Mouse (Mus musculus) CH12.LX (cell line): ENCODE data around the gene Col15a1. TPM values are rescaled to one million over a fixed set of nuclear protein-coding genes. Genes with fewer than 3 reads are reported as not detected.

Source experiments
- DNase-seq: peaks from one replicate; pipeline ENCODE4 v3.0.0-alpha.2; 2013; ENCODE audit errors: extremely low read depth
- H3K27ac ChIP-seq: 2 replicates; pipeline ENCODE4 v1.5.1; 2012; ENCODE audit warnings: low read depth, mild to moderate bottlenecking, control low read depth, moderate library complexity; ENCODE audit not compliant: insufficient read depth
- H3K27me3 ChIP-seq: replicated peaks from 2 replicates; pipeline ENCODE3; 2012; ENCODE audit warnings: inconsistent platforms
- H3K36me3 ChIP-seq, 2 experiments: replicated peaks in 1 of 2; 2 replicates each; pipeline versions ENCODE3 to v1.6.1; 2012; ENCODE audit warnings: inconsistent platforms in 1 of 2, low read length in 1 of 2, mild to moderate bottlenecking in 1 of 2, mixed read lengths in 1 of 2, moderate library complexity in 1 of 2; ENCODE audit not compliant: control insufficient read depth in 1 of 2, insufficient read depth in 1 of 2
- H3K4me1 ChIP-seq, 2 experiments: 2 replicates each; pipeline ENCODE4 v1.6.1; 2012; ENCODE audit warnings: inconsistent platforms in 1 of 2, moderate library complexity in 1 of 2; ENCODE audit not compliant: insufficient read depth in 2 of 2, control insufficient read depth in 1 of 2
- H3K4me2 ChIP-seq: 2 replicates; pipeline ENCODE4 v1.6.1; 2012; ENCODE audit warnings: low read depth, mild to moderate bottlenecking, control low read depth; ENCODE audit not compliant: poor library complexity, insufficient read depth, severe bottlenecking
- H3K4me3 ChIP-seq, 3 experiments: fragments of 150-350 bp in 1 of 3; sonication (generic) in 1 of 3; replicated peaks in 1 of 3; 2 replicates each; pipeline versions ENCODE3 to v1.5.1; 2011 to 2012; ENCODE audit warnings: low read depth in 2 of 3, low read length in 2 of 3, mild to moderate bottlenecking in 2 of 3, moderate library complexity in 2 of 3, control low read depth in 1 of 3, improper control_type of control experiment in 1 of 3, inconsistent platforms in 1 of 3, mixed read lengths in 1 of 3; ENCODE audit not compliant: poor library complexity in 1 of 3
- H3K79me2 ChIP-seq: replicated peaks from 2 replicates; pipeline ENCODE4 v1.6.1; 2012; ENCODE audit warnings: mild to moderate bottlenecking, moderate library complexity; ENCODE audit not compliant: control insufficient read depth, poor library complexity, insufficient read depth, severe bottlenecking; ENCODE audit errors: extremely low read depth
- H3K9ac ChIP-seq: 2 replicates; pipeline ENCODE4 v1.6.1; 2012; ENCODE audit warnings: low read depth, mild to moderate bottlenecking, control low read depth, moderate library complexity; ENCODE audit not compliant: insufficient read depth
- H3K9me3 ChIP-seq: replicated peaks from 2 replicates; pipeline ENCODE3; 2012; ENCODE audit warnings: low read length, inconsistent platforms, mixed read lengths
- BHLHE40 ChIP-seq: IDR thresholded peaks from 2 replicates; pipeline ENCODE4 v1.6.1; 2011; ENCODE audit warnings: mild to moderate bottlenecking, low read depth, low read length, improper control_type of control experiment
- CTCF ChIP-seq, 2 experiments: IDR thresholded peaks in 1 of 2; conservative IDR thresholded peaks in 1 of 2; 2 replicates each; pipeline ENCODE4 v1.5.1; 2011 to 2012; ENCODE audit warnings: low read depth in 2 of 2, low read length in 2 of 2, improper control_type of control experiment in 1 of 2, inconsistent platforms in 1 of 2, mild to moderate bottlenecking in 1 of 2, moderate library complexity in 1 of 2
- E2F4 ChIP-seq: IDR thresholded peaks from 2 replicates; pipeline ENCODE4 v1.6.1; 2011; ENCODE audit warnings: low read depth, low read length, improper control_type of control experiment; ENCODE audit not compliant: insufficient replicate concordance
- ELF1 ChIP-seq: IDR thresholded peaks from 2 replicates; pipeline ENCODE4 v1.6.1; 2014; ENCODE audit warnings: low read depth, mild to moderate bottlenecking, inconsistent platforms, low read length, improper control_type of control experiment
- EP300 ChIP-seq: IDR thresholded peaks from 2 replicates; pipeline ENCODE4 v1.6.1; 2011; ENCODE audit warnings: low read length, improper control_type of control experiment
- KAT2A ChIP-seq: IDR thresholded peaks from 2 replicates; pipeline ENCODE4 v1.6.1; 2012; ENCODE audit warnings: low read length, improper control_type of control experiment, inconsistent platforms; ENCODE audit not compliant: insufficient replicate concordance
- MYC ChIP-seq: IDR thresholded peaks from 2 replicates; pipeline ENCODE4 v1.6.1; 2011; ENCODE audit warnings: low read depth, mild to moderate bottlenecking, improper control_type of control experiment, low read length
- PAX5 ChIP-seq: IDR thresholded peaks from 2 replicates; pipeline ENCODE4 v1.6.1; 2012; ENCODE audit warnings: low read length, inconsistent platforms, mixed read lengths
- RAD21 ChIP-seq: IDR thresholded peaks from 2 replicates; pipeline ENCODE4 v1.6.1; 2011; ENCODE audit warnings: low read depth, mild to moderate bottlenecking, low read length, improper control_type of control experiment, moderate library complexity
- RCOR1 ChIP-seq: conservative IDR thresholded peaks from 2 replicates; pipeline ENCODE4 v1.6.1; 2012; ENCODE audit warnings: low read depth, mild to moderate bottlenecking, inconsistent platforms, low read length, improper control_type of control experiment
- SMC3 ChIP-seq: IDR thresholded peaks from 2 replicates; pipeline ENCODE4 v1.6.1; 2011; ENCODE audit warnings: low read depth, low read length, improper control_type of control experiment
- TBP ChIP-seq: conservative IDR thresholded peaks from 2 replicates; pipeline ENCODE4 v1.6.1; 2011; ENCODE audit warnings: low read depth, low read length, improper control_type of control experiment
- TCF12 ChIP-seq: IDR thresholded peaks from 2 replicates; pipeline ENCODE4 v1.6.1; 2014; ENCODE audit warnings: low read depth, mild to moderate bottlenecking, inconsistent platforms, low read length, improper control_type of control experiment
- UBTF ChIP-seq: IDR thresholded peaks from 2 replicates; pipeline ENCODE4 v1.6.1; 2012; ENCODE audit warnings: low read depth, mild to moderate bottlenecking, inconsistent platforms, low read length, improper control_type of control experiment, moderate library complexity
- USF1 ChIP-seq: IDR thresholded peaks from 2 replicates; pipeline ENCODE4 v1.6.1; 2014; ENCODE audit warnings: low read depth, mild to moderate bottlenecking, inconsistent platforms, low read length, improper control_type of control experiment
- USF2 ChIP-seq: conservative IDR thresholded peaks from 2 replicates; pipeline ENCODE4 v1.6.1; 2011; ENCODE audit warnings: low read depth, low read length, improper control_type of control experiment
- ZC3H11A ChIP-seq: IDR thresholded peaks from 2 replicates; pipeline ENCODE4 v1.6.1; 2012; ENCODE audit warnings: low read depth, mild to moderate bottlenecking, inconsistent platforms, low read length, improper control_type of control experiment
- ZKSCAN1 ChIP-seq: IDR thresholded peaks from 2 replicates; pipeline ENCODE4 v1.6.1; 2012; ENCODE audit warnings: low read depth, inconsistent platforms, low read length, improper control_type of control experiment, borderline replicate concordance
- ZMIZ1 ChIP-seq: IDR thresholded peaks from 2 replicates; pipeline ENCODE4 v1.6.1; 2012; ENCODE audit warnings: low read depth, mild to moderate bottlenecking, inconsistent platforms, low read length, improper control_type of control experiment
- dilution Hi-C: fragments of 300-500 bp; cut with MboI; formaldehyde crosslinking; loops from 2 replicates; pipeline ENCODE4 v1.14.3; 2020; ENCODE audit warnings: low sequenced_read_pairs; ENCODE audit not compliant: extremely low pct_unique_long_range_greater_than_20kb, extremely low pct_ligation_motif_present
- in situ Hi-C: fragments of 300-500 bp; cut with MboI; formaldehyde crosslinking; loops from 3 replicates; pipeline ENCODE4 v1.14.3; 2019; ENCODE audit warnings: low sequenced_read_pairs, low pct_ligation_motif_present, low pct_unique_long_range_greater_than_20kb, mixed read lengths
- polyA plus RNA-seq: library from polyadenylated mRNA; unstranded; fragments of >175 nt; gene quantifications from 2 replicates; pipeline ENCODE4 v1.2.1, GENCODE M21; 2012; ENCODE audit warnings: low read depth; ENCODE audit not compliant: insufficient read length
- total RNA-seq, 2 experiments: library from RNA; depleted of rRNA; stranded (reverse); fragments of 300-350 nt in 1 of 2; fragments of >200 nt in 1 of 2; gene quantifications; 2 replicates each; pipeline ENCODE4 v1.2.3; 2012 to 2014

Gene Col15a1
- total and polyA plus RNA-seq, 3 experiments: 0.08 to 2.2 (median 0.68) TPM

- Histone ChIP-seq H3K4me3 (no peak overlapping the region), H3K27ac (no peak overlapping the region), H3K9me3 (peaks cover under 1% of the 10 kb centered on the region), H3K4me2 (no peak overlapping the region), H3K27me3 (peaks cover 23% of the 10 kb centered on the region), H3K9ac (no peak overlapping the region), H3K36me3 (no peaks in the 10 kb centered on the region), H3K4me1 (peaks cover 0 to 40% of the 10 kb centered on the region in 2 experiments; a peak in 3 of 4 replicates), H3K79me2 (no peaks in the 10 kb centered on the region)
- in situ Hi-C loops (loop anchor here (5.0 to 10.0 kb wide), 2 partner anchors 92 to 225 kb away; no protein-coding TSS in a partner anchor), dilution Hi-C loops (no loop called here)
- TF ChIP-seq MYC (no peak), ZKSCAN1 (no peak), PAX5 (no peak), USF1 (no peak), EP300 (no peak), ELF1 (no peak), USF2 (no peak), E2F4 (no peak)
- DNase-seq: no peak
Measured at GRCm38 (mm10) chr4:47349759-47350158, 141.8 kb downstream of the Col15a1 start.

DNA sequence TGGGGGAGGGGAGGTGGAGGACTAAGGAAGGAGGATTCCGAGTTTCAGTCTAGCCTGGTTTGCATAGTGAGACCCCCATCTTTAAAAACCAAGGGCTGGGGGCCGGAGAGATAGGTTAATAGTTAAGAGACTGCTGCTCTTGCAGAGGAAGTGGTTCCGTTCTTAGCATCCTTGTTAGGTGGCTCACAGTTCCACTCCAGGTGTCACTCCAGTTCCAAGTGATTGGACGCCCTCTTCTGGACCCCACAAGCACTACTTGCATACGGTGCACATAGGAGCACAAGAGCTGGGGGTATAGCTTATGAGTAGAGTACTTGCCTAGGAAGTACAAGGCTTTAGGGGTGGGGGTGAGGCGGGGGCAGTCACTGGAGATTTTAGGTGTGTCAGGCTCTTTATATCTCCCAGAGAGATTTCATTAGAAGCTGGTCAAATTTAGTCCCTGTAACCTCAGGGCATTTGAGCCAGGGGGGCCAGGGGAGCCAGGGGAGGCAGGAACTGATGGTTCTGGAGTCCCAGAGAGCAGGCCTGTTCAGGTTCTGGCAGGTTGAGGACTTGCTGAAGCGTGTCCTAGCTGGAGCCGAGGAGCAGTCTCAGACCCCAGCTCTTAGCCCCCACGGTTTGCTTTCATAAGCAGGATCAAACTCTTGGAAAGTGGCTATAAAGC, 143.6 kb downstream of the Col15a1 start:
- TF ChIP-seq RAD21 (peak; percentile 78), CTCF (conservative IDR thresholded peaks at IDR 0.05 in 1 of 2, IDR thresholded peaks at IDR 0.05 in 1 of 2; ENCODE audit: low read depth in 2 of 2, low read length in 2 of 2) (peak in 1 of 2 experiments; percentile 81; a peak in 3 of 4 replicates), TCF12 (no peak), BHLHE40 (no peak), SMC3 (peak; percentile 72), KAT2A (no peak), ZC3H11A (no peak), UBTF (no peak), EP300 (no peak), ELF1 (no peak), TBP (no peak), ZMIZ1 (no peak), RCOR1 (no peak), USF2 (no peak), ZKSCAN1 (no peak)
- no peaks in the 10 kb centered on the region for H3K79me2 ChIP-seq
- no peak overlapping the region for H3K4me3 ChIP-seq
- no peaks in the 10 kb centered on the region for H3K9me3 ChIP-seq
- H3K27me3 ChIP-seq: peaks cover 17% of the 10 kb centered on the region
- no peak overlapping the region; the same call in 1 of the 2 replicates for H3K4me2 ChIP-seq
- H3K4me1 ChIP-seq: peaks cover 0 to 37% of the 10 kb centered on the region in 2 experiments; a peak in 3 of 4 replicates
- no peak overlapping the region for H3K9ac ChIP-seq
- H3K27ac ChIP-seq: no peak overlapping the region
- dilution Hi-C loops: no loop called here
- in situ Hi-C loops: loop anchor here (10.0 kb wide), 1 partner anchor 227 kb away; no protein-coding TSS in a partner anchor
- no peaks in the 10 kb centered on the region for H3K36me3 ChIP-seq
- DNase-seq: peak; percentile 84
